Mouse (Mus musculus): ENCODE results near the gene Raf1.

GRCm38 (mm10) chr6:115695124-115695523 lies 18.7 kb upstream of the Raf1 start:
- TF ChIP-seq CTCF (IDR thresholded peaks at IDR 0.05; ENCODE audit: low read depth) (no peak), EP300 (IDR thresholded peaks at IDR 0.05; ENCODE audit: low read depth) (no peak)

Measured in liver, postnatal 0 days (tissue).